Mouse (Mus musculus): Measurements from ENCODE around the gene Slc6a15.

Gene Slc6a15

GRCm38 (mm10) chr10:103367371-103368295, at the start of gene Slc6a15:
Gene Slc6a15, plus strand, starts transcription at chr10:103367783.
- peak; percentile 4 for DNase-seq

DNA sequence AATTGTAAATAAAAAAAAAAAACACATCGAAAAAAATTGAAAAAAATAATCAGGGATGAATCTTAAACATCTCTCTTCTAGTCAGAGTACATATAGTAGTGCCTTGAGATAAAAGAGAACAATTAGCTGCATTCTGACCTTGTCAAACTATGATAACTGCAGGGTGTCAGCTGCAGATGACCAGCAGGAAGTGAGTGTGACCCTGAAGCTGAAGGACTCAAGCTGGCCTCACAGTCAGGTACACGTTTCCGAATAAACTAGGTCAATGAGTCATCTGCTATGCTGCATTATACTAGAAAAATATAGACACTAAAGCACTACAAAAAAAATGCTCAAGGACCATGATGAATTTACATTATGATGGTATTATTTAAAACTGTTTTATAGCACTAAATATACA, 45.6 kb upstream of the Slc6a15 start:
- no peak for DNase-seq

DNA sequence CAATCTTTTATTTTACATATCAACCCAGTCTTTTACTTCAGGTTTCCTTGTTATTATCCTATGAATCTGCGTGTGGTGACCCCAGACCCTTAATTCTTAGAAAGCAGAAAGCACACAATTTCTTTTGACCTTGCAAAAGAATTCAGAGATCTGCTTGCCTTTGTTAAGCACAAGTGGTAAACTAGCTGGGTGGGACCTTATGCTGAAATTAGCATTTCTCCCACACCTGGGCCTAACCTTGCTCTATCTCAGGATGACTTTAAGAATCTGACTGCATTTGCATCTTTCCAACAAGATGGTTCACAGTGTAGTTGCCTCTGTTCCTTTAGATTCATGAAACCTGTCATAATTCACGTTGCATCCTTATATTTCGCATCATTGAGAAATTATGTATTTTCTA, 44.2 kb upstream of the Slc6a15 start:
- no peak for DNase-seq

- no peak for DNase-seq
Observed at GRCm38 (mm10) chr10:103334306-103334705, 33.3 kb upstream of the Slc6a15 start.

GRCm38 (mm10) chr10:103339928-103340327, 27.7 kb upstream of the Slc6a15 start:
- no peak for DNase-seq

DNA sequence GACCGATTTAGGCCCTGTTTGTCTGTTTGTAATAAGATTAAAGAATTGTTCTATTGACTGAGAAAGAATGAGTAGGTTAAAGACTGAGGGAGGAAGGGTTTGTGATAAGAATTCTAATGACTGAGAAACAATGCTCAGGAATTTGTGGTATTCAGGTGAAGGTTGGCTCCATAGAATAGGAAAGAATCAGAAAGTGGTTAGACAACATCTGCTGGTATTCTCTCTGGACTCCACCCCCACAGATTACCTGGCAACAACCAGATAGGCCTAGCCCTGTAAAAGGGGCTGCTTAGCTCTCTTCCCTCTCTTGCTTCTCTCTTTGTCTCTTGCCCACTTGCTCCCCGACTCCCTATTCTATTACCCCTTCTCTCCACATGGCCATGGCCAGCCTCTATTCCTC, 20.8 kb upstream of the Slc6a15 start:
- no peak for DNase-seq

GRCm38 (mm10) chr10:103368296-103369080, 905 bp downstream of the Slc6a15 start:
- no peak for DNase-seq

DNA sequence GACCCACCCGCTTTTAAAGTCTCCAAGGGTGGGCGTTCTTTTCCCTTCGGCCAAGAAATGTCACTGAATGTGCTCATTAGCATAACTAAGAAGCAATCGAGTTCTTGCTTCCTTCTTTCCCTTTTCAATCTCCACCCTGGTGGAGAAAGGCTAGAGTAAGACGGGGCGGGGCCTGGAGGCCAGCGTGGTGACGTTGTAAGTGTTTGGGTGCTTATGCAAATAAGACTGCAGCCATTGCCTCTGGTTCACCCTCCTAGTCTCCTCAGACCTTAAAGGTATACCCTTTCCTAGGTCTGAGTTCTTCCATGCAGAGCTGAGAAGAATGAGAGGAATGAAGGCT, 1.5 kb downstream of the Slc6a15 start:
- DNase-seq = peak; percentile 62

DNA sequence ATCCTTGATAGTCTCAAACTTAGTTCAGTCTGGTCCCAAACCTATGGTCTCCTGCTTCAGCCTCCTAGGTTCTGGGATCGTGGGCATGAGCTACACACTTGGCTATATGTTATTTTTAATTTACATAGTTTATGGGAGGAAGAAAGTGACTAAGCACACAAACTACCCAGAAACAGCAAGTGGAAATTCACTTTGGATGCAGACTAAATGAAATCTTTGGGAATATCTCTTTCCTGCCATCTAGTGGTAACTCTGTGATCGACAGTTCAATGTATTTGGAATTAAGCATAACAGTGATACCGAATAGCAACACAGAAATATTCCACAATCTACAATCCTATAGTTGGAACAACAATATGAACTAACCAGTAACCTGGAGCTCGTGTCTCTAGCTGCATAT, 34.6 kb downstream of the Slc6a15 start:
- peak; percentile 24 for DNase-seq

DNA sequence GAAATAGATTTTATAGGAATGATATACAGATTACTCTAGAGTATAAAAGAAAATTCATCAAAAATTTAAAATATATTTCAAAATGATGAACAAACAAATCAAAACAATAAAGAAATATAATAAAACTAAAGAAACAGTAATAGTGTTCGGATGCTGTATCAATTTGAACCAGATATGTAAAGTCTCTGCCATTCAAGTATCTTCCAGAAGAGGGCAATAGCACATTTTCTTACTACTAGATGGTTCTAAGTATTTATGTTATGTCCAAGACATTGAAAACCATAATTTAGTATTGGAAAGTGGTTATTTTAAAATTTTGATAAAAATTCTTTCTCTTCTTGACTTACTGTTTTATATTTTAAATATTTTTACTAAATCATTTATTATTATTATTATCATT, 60.1 kb downstream of the Slc6a15 start:
- DNase-seq = no peak

GRCm38 (mm10) chr10:103442588-103442987, 75.0 kb downstream of the Slc6a15 start:
- no peak for DNase-seq

DNA sequence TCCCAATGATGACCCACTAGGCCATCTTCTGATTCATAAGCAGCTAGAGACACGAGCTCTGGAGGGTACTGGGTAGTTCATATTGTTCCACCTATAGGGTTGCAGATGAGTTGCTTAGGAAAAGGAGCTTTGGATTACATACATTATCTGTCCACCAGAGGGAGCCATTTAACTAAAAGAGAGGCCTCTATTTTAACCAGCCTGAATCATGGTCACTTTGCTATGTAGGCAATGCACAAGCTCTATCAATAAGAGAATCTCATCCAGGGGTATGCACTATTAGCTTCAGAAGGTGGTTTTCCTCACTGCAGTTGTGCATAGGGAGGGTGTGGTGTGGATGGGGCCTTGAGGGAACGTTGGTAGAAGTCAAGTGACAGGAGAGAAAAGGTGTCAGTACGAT, 75.5 kb downstream of the Slc6a15 start:
- DNase-seq = peak; percentile 49

GRCm38 (mm10) chr10:103448340-103448739, 80.8 kb downstream of the Slc6a15 start:
- DNase-seq = no peak

DNA sequence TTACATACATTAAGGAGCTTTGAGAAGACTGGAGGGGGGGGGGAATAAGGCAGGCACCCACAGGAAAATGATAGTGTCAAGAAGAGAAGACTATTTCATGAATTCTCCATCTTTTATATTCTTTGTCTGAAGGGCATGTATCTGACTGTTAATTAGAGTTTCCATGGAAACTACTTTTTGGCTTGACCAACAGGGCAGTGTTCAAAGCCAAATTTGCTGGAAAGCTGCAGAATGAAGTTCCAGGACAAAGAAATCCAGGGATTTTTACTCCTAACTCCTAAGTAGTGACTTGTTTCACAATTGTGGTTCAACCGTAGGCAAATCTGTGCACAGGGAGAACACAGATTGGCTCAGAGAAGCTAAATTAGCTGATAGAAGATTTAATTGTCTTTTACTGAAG, 90.3 kb downstream of the Slc6a15 start:
- peak; percentile 7 for DNase-seq

Data from lung, postnatal 10 days (tissue).